Mouse (Mus musculus): ENCODE measurements around the gene Prpf39. TPM values are rescaled to one million over a fixed set of nuclear protein-coding genes. Genes with fewer than 3 reads are reported as not detected.

The Prpf39 gene
- polyA plus RNA-seq, 1 experiment = 22.2 TPM

GRCm38 (mm10) chr12:65075733-65076310, 39.7 kb downstream of the Prpf39 start:
- Histone ChIP-seq H3K27ac (ENCODE audit: control insufficient read depth, insufficient read depth, low read depth, low read length, poor library complexity) (peak overlapping the region; percentile 42; the same call in 1 of the 2 replicates), H3K4me3 (replicated peaks; ENCODE audit: control insufficient read depth, low read depth, low read length) (peak overlapping the region; percentile 89), H3K4me1 (ENCODE audit: control insufficient read depth, insufficient read depth, low read length) (no peaks in the 10 kb centered on the region; the same call in 1 of the 2 replicates)
- TF ChIP-seq POLR2A (IDR thresholded peaks at IDR 0.05; ENCODE audit: borderline replicate concordance, control insufficient read depth, low read depth, low read length) (no peak), CTCF (IDR thresholded peaks at IDR 0.05; ENCODE audit: control insufficient read depth, insufficient read depth, low read length) (no peak)
- WGBS = under 1% methylated on average over 41 of the region's 41 CpGs

- 67% methylated on average over 9 of the region's 9 CpGs for WGBS
- Histone ChIP-seq H3K4me1 (ENCODE audit: control insufficient read depth, insufficient read depth, low read length) (no peaks in the 10 kb centered on the region; the same call in 1 of the 2 replicates), H3K27ac (ENCODE audit: control insufficient read depth, insufficient read depth, low read depth, low read length, poor library complexity) (no peak overlapping the region), H3K4me3 (replicated peaks; ENCODE audit: control insufficient read depth, low read depth, low read length) (peak overlapping the region; percentile 4)
- no peak for TF ChIP-seq CTCF (IDR thresholded peaks at IDR 0.05; ENCODE audit: control insufficient read depth, insufficient read depth, low read length)
- no peak for TF ChIP-seq POLR2A (IDR thresholded peaks at IDR 0.05; ENCODE audit: borderline replicate concordance, control insufficient read depth, low read depth, low read length)
These were observed 40.8 kb downstream of the Prpf39 start for GRCm38 (mm10) chr12:65076906-65077305.

GRCm38 (mm10) chr12:65108746-65109145, 72.6 kb downstream of the Prpf39 start:
- 74% methylated on average over 1 of the region's 1 CpGs for WGBS
- TF ChIP-seq POLR2A (IDR thresholded peaks at IDR 0.05; ENCODE audit: borderline replicate concordance, control insufficient read depth, low read depth, low read length) (no peak), CTCF (IDR thresholded peaks at IDR 0.05; ENCODE audit: control insufficient read depth, insufficient read depth, low read length) (no peak)
- H3K27ac ChIP-seq (ENCODE audit: control insufficient read depth, insufficient read depth, low read depth, low read length, poor library complexity) = no peak overlapping the region
- H3K4me1 ChIP-seq (ENCODE audit: control insufficient read depth, insufficient read depth, low read length) = no peaks in the 10 kb centered on the region
- no peak overlapping the region for H3K4me3 ChIP-seq (replicated peaks; ENCODE audit: control insufficient read depth, low read depth, low read length)

- H3K4me1 ChIP-seq (ENCODE audit: control insufficient read depth, insufficient read depth, low read length) = no peaks in the 10 kb centered on the region
- no peak overlapping the region for H3K27ac ChIP-seq (ENCODE audit: control insufficient read depth, insufficient read depth, low read depth, low read length, poor library complexity)
- TF ChIP-seq CTCF (IDR thresholded peaks at IDR 0.05; ENCODE audit: control insufficient read depth, insufficient read depth, low read length) (no peak), POLR2A (IDR thresholded peaks at IDR 0.05; ENCODE audit: borderline replicate concordance, control insufficient read depth, low read depth, low read length) (no peak)
- 43% methylated on average over 3 of the region's 3 CpGs for WGBS
- no peak overlapping the region for H3K4me3 ChIP-seq (replicated peaks; ENCODE audit: control insufficient read depth, low read depth, low read length)
These were observed 75.4 kb downstream of the Prpf39 start for GRCm38 (mm10) chr12:65111503-65111902.

GRCm38 (mm10) chr12:65112811-65113210, 76.7 kb downstream of the Prpf39 start:
- 89% methylated on average over 1 of the region's 1 CpGs for whole genome bisulfite sequencing
- Histone ChIP-seq H3K4me1 (ENCODE audit: control insufficient read depth, insufficient read depth, low read length) (no peaks in the 10 kb centered on the region), H3K4me3 (replicated peaks; ENCODE audit: control insufficient read depth, low read depth, low read length) (no peak overlapping the region), H3K27ac (ENCODE audit: control insufficient read depth, insufficient read depth, low read depth, low read length, poor library complexity) (no peak overlapping the region)
- no peak for TF ChIP-seq CTCF (IDR thresholded peaks at IDR 0.05; ENCODE audit: control insufficient read depth, insufficient read depth, low read length)

Other genes with a start within 250 kb of the Prpf39 start
- gene Gm527, start 118.4 kb upstream of the Prpf39 start, polyA plus RNA-seq (2011; ENCODE audit: insufficient read depth, insufficient read length, low replicate concordance, missing spikeins) = 1.7 and 3.3 TPM in 2 replicates
- 2.5 and 3.9 TPM in 2 replicates for gene Klhl28, start 70.8 kb upstream of the Prpf39 start, polyA plus RNA-seq (2011; ENCODE audit: insufficient read depth, insufficient read length, low replicate concordance, missing spikeins)
- gene Togaram1, start 70.5 kb upstream of the Prpf39 start, polyA plus RNA-seq (2011; ENCODE audit: insufficient read depth, insufficient read length, low replicate concordance, missing spikeins) = 7.0 and 7.1 TPM in 2 replicates
- gene Fkbp3, start 37.7 kb downstream of the Prpf39 start, polyA plus RNA-seq (2011; ENCODE audit: insufficient read depth, insufficient read length, low replicate concordance, missing spikeins) = 41.2 and 73.8 TPM in 2 replicates
- 2.7 and 5.1 TPM in 2 replicates for gene Fancm, start 39.3 kb downstream of the Prpf39 start, polyA plus RNA-seq (2011; ENCODE audit: insufficient read depth, insufficient read length, low replicate concordance, missing spikeins)
- 18.3 and 28.5 TPM in 2 replicates for gene Mis18bp1, start 136.3 kb downstream of the Prpf39 start, polyA plus RNA-seq (2011; ENCODE audit: insufficient read depth, insufficient read length, low replicate concordance, missing spikeins)
- gene Wdr20rt, start 189.2 kb downstream of the Prpf39 start, polyA plus RNA-seq (2011; ENCODE audit: insufficient read depth, insufficient read length, low replicate concordance, missing spikeins) = 2.0 TPM in 1 of 2 replicates, not detected in the other

All from bone marrow, adult 2 months (tissue).